Mouse (Mus musculus): ENCODE measurements around the gene Dhx15. TPM values are rescaled to one million over a fixed set of nuclear protein-coding genes. Genes with fewer than 3 reads are reported as not detected.

Dhx15 gene
- polyA plus RNA-seq, 1 experiment, result 89.4 TPM

- Histone ChIP-seq H3K27ac (ENCODE audit: control insufficient read depth, insufficient read depth, low read depth, low read length, poor library complexity) (no peak overlapping the region), H3K4me1 (ENCODE audit: control insufficient read depth, insufficient read depth, low read length) (peaks cover 3% of the 10 kb centered on the region), H3K4me3 (replicated peaks; ENCODE audit: control insufficient read depth, low read depth, low read length) (no peak overlapping the region)
- 78% methylated on average over 16 of the region's 16 CpGs for WGBS
- no peak for TF ChIP-seq POLR2A (IDR thresholded peaks at IDR 0.05; ENCODE audit: borderline replicate concordance, control insufficient read depth, low read depth, low read length)
- no peak for TF ChIP-seq CTCF (IDR thresholded peaks at IDR 0.05; ENCODE audit: control insufficient read depth, insufficient read depth, low read length)
Observed at GRCm38 (mm10) chr5:52135460-52136141, 54.7 kb downstream of the Dhx15 start.

DNA sequence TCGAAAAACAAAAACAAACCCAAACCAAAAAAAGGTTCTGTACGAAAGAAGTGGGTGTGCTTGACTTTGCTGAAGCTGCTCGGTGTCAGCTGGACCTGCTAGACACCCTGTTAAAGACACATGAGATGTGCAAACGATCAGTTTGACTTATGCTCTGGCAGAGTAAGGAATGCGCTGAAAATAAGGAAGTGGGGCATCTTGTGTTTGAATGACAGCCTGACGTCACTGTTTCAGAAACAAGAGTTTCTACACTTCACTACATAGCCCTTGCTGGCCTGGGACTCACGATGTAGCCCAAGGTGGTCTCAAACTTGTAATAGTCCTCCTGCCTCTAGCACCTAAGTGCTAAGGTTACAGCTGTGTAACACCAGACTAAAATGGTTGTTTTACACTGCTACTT lies 57.5 kb downstream of the Dhx15 start:
- H3K4me1 ChIP-seq (ENCODE audit: control insufficient read depth, insufficient read depth, low read length), result no peaks in the 10 kb centered on the region; the same call in 1 of the 2 replicates
- TF ChIP-seq CTCF (IDR thresholded peaks at IDR 0.05; ENCODE audit: control insufficient read depth, insufficient read depth, low read length) (no peak), POLR2A (IDR thresholded peaks at IDR 0.05; ENCODE audit: borderline replicate concordance, control insufficient read depth, low read depth, low read length) (no peak)
- 52% methylated on average over 7 of the region's 7 CpGs for WGBS
- H3K27ac ChIP-seq (ENCODE audit: control insufficient read depth, insufficient read depth, low read depth, low read length, poor library complexity), result no peak overlapping the region
- H3K4me3 ChIP-seq (replicated peaks; ENCODE audit: control insufficient read depth, low read depth, low read length), result no peak overlapping the region

- H3K4me3 ChIP-seq (replicated peaks; ENCODE audit: control insufficient read depth, low read depth, low read length), result no peak overlapping the region
- TF ChIP-seq CTCF (IDR thresholded peaks at IDR 0.05; ENCODE audit: control insufficient read depth, insufficient read depth, low read length), result peak; percentile 75
- TF ChIP-seq POLR2A (IDR thresholded peaks at IDR 0.05; ENCODE audit: borderline replicate concordance, control insufficient read depth, low read depth, low read length), result no peak
- 39% methylated on average over 9 of the region's 9 CpGs for WGBS
- H3K27ac ChIP-seq (ENCODE audit: control insufficient read depth, insufficient read depth, low read depth, low read length, poor library complexity), result no peak overlapping the region
- no peaks in the 10 kb centered on the region; the same call in 1 of the 2 replicates for H3K4me1 ChIP-seq (ENCODE audit: control insufficient read depth, insufficient read depth, low read length)
Observed at GRCm38 (mm10) chr5:52132092-52132491, 58.2 kb downstream of the Dhx15 start.

- Histone ChIP-seq H3K4me1 (ENCODE audit: control insufficient read depth, insufficient read depth, low read length) (no peaks in the 10 kb centered on the region; the same call in 1 of the 2 replicates), H3K4me3 (replicated peaks; ENCODE audit: control insufficient read depth, low read depth, low read length) (no peak overlapping the region), H3K27ac (ENCODE audit: control insufficient read depth, insufficient read depth, low read depth, low read length, poor library complexity) (no peak overlapping the region)
- WGBS, result 90% methylated on average over 13 of the region's 13 CpGs
- no peak for TF ChIP-seq POLR2A (IDR thresholded peaks at IDR 0.05; ENCODE audit: borderline replicate concordance, control insufficient read depth, low read depth, low read length)
- TF ChIP-seq CTCF (IDR thresholded peaks at IDR 0.05; ENCODE audit: control insufficient read depth, insufficient read depth, low read length), result no peak
Observed at GRCm38 (mm10) chr5:52131389-52131788, 58.9 kb downstream of the Dhx15 start.

GRCm38 (mm10) chr5:52130496-52130895 lies 59.8 kb downstream of the Dhx15 start:
- no peaks in the 10 kb centered on the region; the same call in 1 of the 2 replicates for H3K4me1 ChIP-seq (ENCODE audit: control insufficient read depth, insufficient read depth, low read length)
- 64% methylated on average over 1 of the region's 1 CpGs for WGBS
- H3K27ac ChIP-seq (ENCODE audit: control insufficient read depth, insufficient read depth, low read depth, low read length, poor library complexity), result no peak overlapping the region
- no peak overlapping the region for H3K4me3 ChIP-seq (replicated peaks; ENCODE audit: control insufficient read depth, low read depth, low read length)
- TF ChIP-seq POLR2A (IDR thresholded peaks at IDR 0.05; ENCODE audit: borderline replicate concordance, control insufficient read depth, low read depth, low read length), result no peak
- no peak for TF ChIP-seq CTCF (IDR thresholded peaks at IDR 0.05; ENCODE audit: control insufficient read depth, insufficient read depth, low read length)

GRCm38 (mm10) chr5:52126263-52126662 lies 64.1 kb downstream of the Dhx15 start:
- TF ChIP-seq CTCF (IDR thresholded peaks at IDR 0.05; ENCODE audit: control insufficient read depth, insufficient read depth, low read length) (no peak), POLR2A (IDR thresholded peaks at IDR 0.05; ENCODE audit: borderline replicate concordance, control insufficient read depth, low read depth, low read length) (no peak)
- WGBS, result 56% methylated on average over 7 of the region's 7 CpGs
- Histone ChIP-seq H3K27ac (ENCODE audit: control insufficient read depth, insufficient read depth, low read depth, low read length, poor library complexity) (no peak overlapping the region), H3K4me3 (replicated peaks; ENCODE audit: control insufficient read depth, low read depth, low read length) (no peak overlapping the region), H3K4me1 (ENCODE audit: control insufficient read depth, insufficient read depth, low read length) (no peaks in the 10 kb centered on the region)

DNA sequence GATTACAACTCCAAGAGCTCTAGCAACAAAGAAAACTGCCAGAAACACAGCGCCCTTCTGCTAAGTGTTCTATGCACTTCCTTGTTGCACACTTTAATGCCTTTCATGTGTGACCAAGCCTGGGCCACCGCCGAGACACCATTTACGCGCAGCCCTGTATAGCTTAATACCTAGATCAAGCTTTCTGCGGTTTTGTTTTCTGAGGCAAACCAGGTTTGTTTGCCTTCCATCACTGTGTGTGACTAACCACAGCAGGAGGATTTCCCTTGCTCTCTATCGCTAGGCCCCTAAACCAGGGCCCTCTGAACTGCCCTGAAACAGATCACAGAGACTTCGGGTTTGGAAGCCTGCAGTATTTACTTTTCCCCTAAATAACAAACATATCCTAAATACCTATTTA lies 64.5 kb downstream of the Dhx15 start:
- no peak overlapping the region for H3K27ac ChIP-seq (ENCODE audit: control insufficient read depth, insufficient read depth, low read depth, low read length, poor library complexity)
- WGBS, result 76% methylated on average over 8 of the region's 8 CpGs
- TF ChIP-seq CTCF (IDR thresholded peaks at IDR 0.05; ENCODE audit: control insufficient read depth, insufficient read depth, low read length) (no peak), POLR2A (IDR thresholded peaks at IDR 0.05; ENCODE audit: borderline replicate concordance, control insufficient read depth, low read depth, low read length) (no peak)
- no peak overlapping the region for H3K4me3 ChIP-seq (replicated peaks; ENCODE audit: control insufficient read depth, low read depth, low read length)
- no peaks in the 10 kb centered on the region for H3K4me1 ChIP-seq (ENCODE audit: control insufficient read depth, insufficient read depth, low read length)

GRCm38 (mm10) chr5:52122146-52122545 lies 68.2 kb downstream of the Dhx15 start:
- TF ChIP-seq POLR2A (IDR thresholded peaks at IDR 0.05; ENCODE audit: borderline replicate concordance, control insufficient read depth, low read depth, low read length), result no peak
- H3K4me1 ChIP-seq (ENCODE audit: control insufficient read depth, insufficient read depth, low read length), result no peaks in the 10 kb centered on the region; the same call in 1 of the 2 replicates
- WGBS, result 49% methylated on average over 6 of the region's 6 CpGs
- no peak overlapping the region for H3K4me3 ChIP-seq (replicated peaks; ENCODE audit: control insufficient read depth, low read depth, low read length)
- H3K27ac ChIP-seq (ENCODE audit: control insufficient read depth, insufficient read depth, low read depth, low read length, poor library complexity), result no peak overlapping the region

DNA sequence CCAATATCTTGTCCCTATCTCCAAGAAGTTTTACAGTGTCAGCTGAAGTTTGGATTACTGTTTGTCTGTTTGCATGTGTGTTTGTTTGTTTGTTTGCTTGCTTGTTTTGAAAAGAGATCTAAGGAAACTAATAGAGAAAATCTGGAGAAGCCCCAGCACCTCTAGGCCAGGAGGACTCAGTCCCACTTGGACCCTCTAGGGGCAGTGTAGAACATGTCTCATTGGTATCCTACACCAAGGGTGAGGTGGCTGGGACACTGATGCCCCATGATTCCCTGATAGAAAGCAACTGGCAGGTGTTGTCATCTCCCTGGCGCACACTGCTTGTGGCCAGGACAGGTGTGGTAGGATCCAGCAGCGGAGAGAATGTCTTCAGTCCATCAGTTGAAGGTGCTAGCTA lies 70.5 kb downstream of the Dhx15 start:
- H3K27ac ChIP-seq (ENCODE audit: control insufficient read depth, insufficient read depth, low read depth, low read length, poor library complexity), result no peak overlapping the region
- no peak overlapping the region for H3K4me3 ChIP-seq (replicated peaks; ENCODE audit: control insufficient read depth, low read depth, low read length)
- TF ChIP-seq CTCF (IDR thresholded peaks at IDR 0.05; ENCODE audit: control insufficient read depth, insufficient read depth, low read length) (peak; percentile 32; the same call in 1 of the 2 replicates), POLR2A (IDR thresholded peaks at IDR 0.05; ENCODE audit: borderline replicate concordance, control insufficient read depth, low read depth, low read length) (no peak)
- no peaks in the 10 kb centered on the region; the same call in none of the 2 replicates for H3K4me1 ChIP-seq (ENCODE audit: control insufficient read depth, insufficient read depth, low read length)
- 77% methylated on average over 2 of the region's 2 CpGs for WGBS
